Mouse (Mus musculus) heart, embryonic 10.5 days (tissue): Measurements from ENCODE around the gene Slain2. TPM values are rescaled to one million over a fixed set of nuclear protein-coding genes. Genes with fewer than 3 reads are reported as not detected.
"Not testable (repeated sequence)": the region's sequence is repeated elsewhere in the genome, so short reads cannot be mapped to it uniquely, and the experiment has no call there.

Experiments used
- DNase-seq: peaks from one replicate; pipeline ENCODE4 v3.0.0-alpha.2; 2017; ENCODE audit warnings: low spot score
- H3K27ac ChIP-seq: fragments of 300-500 bp; sonication (generic); 2 replicates; pipeline ENCODE4 v1.5.1; 2016; ENCODE audit warnings: mild to moderate bottlenecking
- H3K27me3 ChIP-seq: fragments of 300-500 bp; sonication (generic); 2 replicates; pipeline ENCODE4 v1.6.1; 2016; ENCODE audit warnings: mild to moderate bottlenecking; ENCODE audit not compliant: poor library complexity, insufficient read depth, severe bottlenecking
- H3K36me3 ChIP-seq: fragments of 300-500 bp; sonication (generic); 2 replicates; pipeline ENCODE4 v1.6.1; 2016; ENCODE audit warnings: mild to moderate bottlenecking, moderate library complexity
- H3K4me1 ChIP-seq: fragments of 300-500 bp; sonication (generic); 2 replicates; pipeline ENCODE4 v1.6.1; 2016; ENCODE audit warnings: mild to moderate bottlenecking
- H3K4me3 ChIP-seq: fragments of 300-500 bp; sonication (generic); 2 replicates; pipeline ENCODE4 v1.5.1; 2016; ENCODE audit warnings: mild to moderate bottlenecking, moderate library complexity
- H3K9me3 ChIP-seq: fragments of 300-500 bp; sonication (generic); 2 replicates; pipeline ENCODE4 v1.6.1; 2016; ENCODE audit warnings: mild to moderate bottlenecking, moderate library complexity
- WGBS: fragments of 180-500 bp; shearing (Covaris S2); methylation state at CpG from one replicate; pipeline ENCODE4 v1.1.7; 2016; 5-methylcytosine and 5-hydroxymethylcytosine counted together
- polyA plus RNA-seq: library from polyadenylated mRNA; unstranded; fragments of >200 nt; fragmentation: Nextera tagmentation; extraction: Ambion mirVana; gene quantifications from 2 replicates; pipeline ENCODE4 v1.2.1, GENCODE M21; 2016

The Slain2 gene
- polyA plus RNA-seq, 1 experiment from 2014 or later, result 21.0 TPM

DNA sequence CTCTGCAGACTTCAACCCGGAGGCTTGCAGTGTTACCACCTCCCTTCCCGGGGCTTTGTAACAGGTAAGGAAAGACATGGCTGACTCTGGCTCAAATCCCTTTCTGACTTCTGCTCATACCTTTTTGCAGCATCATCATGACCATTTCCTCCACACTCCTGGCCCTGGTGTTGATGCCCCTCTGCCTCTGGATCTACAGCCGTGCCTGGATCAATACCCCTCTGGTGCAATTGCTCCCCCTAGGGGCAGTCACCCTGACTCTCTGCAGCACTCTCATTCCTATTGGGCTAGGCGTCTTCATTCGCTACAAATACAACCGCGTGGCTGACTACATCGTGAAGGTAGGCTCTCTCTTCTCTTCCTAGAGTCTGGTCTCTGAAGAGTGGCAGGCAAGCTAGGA lies 94.1 kb downstream of the Slain2 start:
- not testable (repeated sequence) for H3K9me3 ChIP-seq, H3K27ac ChIP-seq, H3K4me1 ChIP-seq, H3K36me3 ChIP-seq, H3K4me3 ChIP-seq
- WGBS, result 30% methylated on average over 8 of the region's 8 CpGs
- peak; percentile 70 for DNase-seq
- H3K27me3 ChIP-seq, result peaks cover 69% of the 10 kb centered on the region

DNA sequence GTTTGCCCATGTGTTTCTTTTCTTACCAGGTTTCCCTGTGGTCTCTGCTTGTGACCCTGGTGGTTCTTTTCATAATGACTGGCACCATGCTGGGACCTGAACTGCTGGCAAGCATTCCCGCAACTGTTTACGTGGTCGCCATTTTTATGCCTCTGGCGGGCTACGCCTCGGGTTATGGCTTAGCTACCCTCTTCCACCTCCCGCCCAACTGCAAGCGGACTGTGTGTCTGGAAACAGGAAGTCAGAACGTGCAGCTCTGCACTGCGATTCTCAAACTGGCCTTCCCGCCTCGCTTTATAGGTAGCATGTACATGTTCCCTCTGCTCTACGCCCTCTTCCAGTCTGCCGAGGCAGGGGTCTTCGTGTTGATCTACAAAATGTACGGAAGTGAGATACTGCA lies 97.7 kb downstream of the Slain2 start:
- peak; percentile 64 for DNase-seq
- WGBS, result 87% methylated on average over 16 of the region's 16 CpGs
- Histone ChIP-seq H3K4me1 (peaks cover 11% of the 10 kb centered on the region), H3K27me3 (peaks cover 68% of the 10 kb centered on the region)
- H3K9me3 ChIP-seq, H3K4me3 ChIP-seq, H3K36me3 ChIP-seq, H3K27ac ChIP-seq: not testable (repeated sequence)

DNA sequence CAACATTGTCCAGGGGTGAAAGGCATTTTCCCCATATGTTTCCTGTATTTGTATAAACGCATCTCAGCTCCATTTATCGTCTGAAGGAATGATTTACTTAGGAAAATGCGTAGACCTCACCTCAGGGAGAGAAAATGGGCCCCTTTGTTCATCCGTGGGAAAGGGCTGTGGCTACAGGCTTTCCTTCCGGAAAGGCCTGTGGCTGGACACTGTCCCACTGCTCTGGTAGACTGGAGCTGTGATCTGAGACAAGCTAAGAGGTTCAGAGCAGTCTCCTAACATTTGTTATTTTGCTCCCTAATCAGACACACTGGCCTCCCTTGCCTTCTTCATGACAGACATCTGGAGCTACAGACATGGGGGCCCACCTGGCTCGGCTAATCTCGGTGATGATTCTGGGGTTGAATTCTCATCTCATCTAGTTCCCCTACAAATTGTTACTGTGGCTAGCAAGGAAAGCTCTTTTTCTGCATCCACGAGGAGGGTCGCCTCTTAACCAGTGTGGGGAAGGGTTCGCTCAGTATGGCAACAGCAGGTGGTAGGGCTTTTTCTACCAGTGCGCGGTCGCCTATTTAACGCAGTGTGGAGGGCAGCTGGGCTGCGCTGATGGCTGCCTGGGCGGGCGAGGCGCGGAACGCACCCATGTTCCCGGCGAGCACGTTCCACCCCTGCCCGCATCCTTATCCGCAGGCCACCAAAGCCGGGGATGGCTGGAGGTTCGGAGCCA lies 98.9 kb downstream of the Slain2 start:
- H3K27ac ChIP-seq, H3K9me3 ChIP-seq, H3K4me1 ChIP-seq, H3K36me3 ChIP-seq: not testable (repeated sequence)
- 18% methylated on average over 25 of the region's 27 CpGs for WGBS
- peak; percentile 51 for DNase-seq
- Histone ChIP-seq H3K27me3 (peaks cover 58% of the 10 kb centered on the region), H3K4me3 (peak overlapping the region; percentile 60)

DNA sequence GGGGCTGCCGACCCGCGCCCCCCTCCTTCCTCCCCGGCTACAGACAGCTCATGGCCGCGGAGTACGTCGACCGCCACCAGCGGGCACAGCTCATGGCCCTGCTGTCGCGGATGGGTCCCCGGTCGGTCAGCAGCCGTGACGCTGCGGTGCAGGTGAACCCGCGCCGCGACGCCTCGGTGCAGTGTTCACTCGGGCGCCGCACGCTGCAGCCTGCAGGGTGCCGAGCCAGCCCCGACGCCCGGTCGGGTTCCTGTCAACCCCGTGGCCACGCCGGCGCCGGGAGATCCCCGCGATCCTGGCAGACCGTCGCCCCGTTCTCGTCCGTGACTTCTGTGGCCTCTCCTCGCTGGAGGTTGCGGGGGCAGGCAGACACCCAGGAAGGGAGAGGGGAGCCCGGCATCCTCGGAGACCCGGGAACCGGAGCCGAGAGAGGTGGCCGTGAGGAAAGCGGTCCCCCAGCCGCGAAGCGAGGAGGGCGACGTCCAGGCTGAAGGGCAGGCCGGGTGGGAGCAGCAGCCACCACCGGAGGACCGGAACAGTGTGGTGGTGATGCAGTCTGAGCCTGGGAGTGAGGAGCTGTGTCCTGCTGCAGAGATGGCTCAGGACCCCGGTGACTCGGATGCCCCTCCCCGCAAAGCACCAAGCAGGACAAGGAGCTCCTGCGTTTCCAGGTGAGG lies 99.6 kb downstream of the Slain2 start:
- WGBS, result 2% methylated on average over 60 of the region's 65 CpGs
- not testable (repeated sequence) for H3K27ac ChIP-seq, H3K36me3 ChIP-seq, H3K4me1 ChIP-seq, H3K9me3 ChIP-seq, DNase-seq
- Histone ChIP-seq H3K27me3 (peaks cover 51% of the 10 kb centered on the region), H3K4me3 (peak overlapping the region; percentile 60)

DNA sequence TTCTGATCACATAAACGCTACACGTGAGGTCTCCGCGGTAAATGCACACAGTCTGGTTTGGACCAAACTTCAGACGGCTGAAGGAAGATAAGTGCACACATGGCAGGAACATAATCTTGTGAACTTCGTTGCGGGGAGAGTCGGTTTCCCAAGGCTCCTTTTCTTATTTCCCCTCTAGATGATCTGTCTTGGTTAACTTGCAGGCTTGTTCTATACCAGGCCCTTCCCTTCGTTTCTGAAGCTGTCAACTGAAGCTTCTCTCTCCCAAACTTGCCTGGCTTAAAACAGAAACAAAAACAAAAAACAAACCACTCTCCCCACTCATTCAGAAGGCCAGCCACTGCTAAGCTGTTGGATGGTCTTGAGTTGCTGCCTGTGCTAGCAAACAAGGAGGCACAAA lies 100.6 kb downstream of the Slain2 start:
- 57% methylated on average over 9 of the region's 9 CpGs for whole genome bisulfite sequencing
- Histone ChIP-seq H3K4me3 (no peak overlapping the region), H3K27ac (no peak overlapping the region), H3K36me3 (no peaks in the 10 kb centered on the region), H3K9me3 (no peaks in the 10 kb centered on the region), H3K4me1 (peaks cover 6% of the 10 kb centered on the region; the same call in 1 of the 2 replicates), H3K27me3 (peaks cover 46% of the 10 kb centered on the region)
- peak; percentile 22 for DNase-seq

DNA sequence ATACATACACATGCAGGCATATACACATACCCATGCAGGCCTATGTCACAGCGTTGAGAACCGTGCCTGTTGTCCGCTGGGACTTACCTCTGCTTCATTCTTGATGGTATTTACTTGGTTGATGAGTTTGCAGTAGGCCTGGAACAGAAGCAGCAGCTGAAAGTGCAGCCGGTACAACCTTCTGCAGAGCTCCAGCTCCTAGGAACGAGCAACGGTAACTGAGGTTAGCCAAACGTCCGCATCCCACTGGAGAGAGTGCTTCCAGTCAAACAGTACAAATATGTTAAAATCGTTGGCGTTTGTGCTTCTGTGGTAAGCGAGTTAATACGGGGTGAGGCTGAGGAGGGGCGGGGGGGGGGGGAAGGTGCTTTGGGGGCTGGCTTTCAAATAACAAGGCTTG lies 109.7 kb downstream of the Slain2 start:
- Histone ChIP-seq H3K27me3 (no peaks in the 10 kb centered on the region), H3K9me3 (no peaks in the 10 kb centered on the region), H3K4me1 (peaks cover 5% of the 10 kb centered on the region), H3K4me3 (no peak overlapping the region), H3K36me3 (peaks cover 52% of the 10 kb centered on the region), H3K27ac (no peak overlapping the region)
- WGBS, result 95% methylated on average over 13 of the region's 13 CpGs
- DNase-seq, result peak; percentile 59

Other genes with a start within 250 kb of the Slain2 start
- gene Txk, start 161.5 kb upstream of the Slain2 start, polyA plus RNA-seq, result not detected in 2 replicates
- 7.5 and 12.1 TPM in 2 replicates for gene Tec, start 45.8 kb upstream of the Slain2 start, polyA plus RNA-seq
- gene Gm10135, start 60.4 kb downstream of the Slain2 start, polyA plus RNA-seq, result not detected in 2 replicates
- 0.14 and 0.30 TPM in 2 replicates for gene Slc10a4, start 92.6 kb downstream of the Slain2 start, polyA plus RNA-seq